Mouse (Mus musculus): Measurements from ENCODE around the gene Cartpt. TPM values are rescaled to one million over a fixed set of nuclear protein-coding genes. Genes with fewer than 3 reads are reported as not detected.
A peak's percentile ranks its signal among the peaks of the same experiment; 100 is the strongest.
"Not testable (repeated sequence)": the region's sequence is repeated elsewhere in the genome, so short reads cannot be mapped to it uniquely, and the experiment has no call there.

The Cartpt gene
- 1 to 10 TPM; 1.9 to 3.2 (median 2.3) TPM for total RNA-seq (2022)

- no peak for DNase-seq (ENCODE audit: low spot score in 2 of 2)
Observed at GRCm38 (mm10) chr13:99900965-99901364, at the start of gene Cartpt. Cartpt (minus strand) TSS chr13:99901091.

- peak in 1 of 2 experiments; percentile 25 for DNase-seq (ENCODE audit: low spot score in 2 of 2)
Observed at GRCm38 (mm10) chr13:99947417-99947816, 46.5 kb upstream of the Cartpt start.

- DNase-seq (ENCODE audit: low spot score in 2 of 2), result no peak
Observed at GRCm38 (mm10) chr13:99943525-99943924, 42.6 kb upstream of the Cartpt start.

GRCm38 (mm10) chr13:99940601-99941000 lies 39.7 kb upstream of the Cartpt start:
- DNase-seq (ENCODE audit: low spot score in 2 of 2), result peak; percentile 21 to 32

- DNase-seq (ENCODE audit: low spot score in 2 of 2), result no peak
Observed at GRCm38 (mm10) chr13:99939320-99939671, 38.4 kb upstream of the Cartpt start.

GRCm38 (mm10) chr13:99938606-99939319 lies 37.9 kb upstream of the Cartpt start:
- no peak for DNase-seq (ENCODE audit: low spot score in 2 of 2)

GRCm38 (mm10) chr13:99937741-99938140 lies 36.9 kb upstream of the Cartpt start:
- no peak for DNase-seq (ENCODE audit: low spot score in 2 of 2)

- DNase-seq (ENCODE audit: low spot score in 2 of 2), result no peak
Observed at GRCm38 (mm10) chr13:99932406-99932805, 31.5 kb upstream of the Cartpt start.

- no peak for DNase-seq (ENCODE audit: low spot score in 2 of 2)
Observed at GRCm38 (mm10) chr13:99931502-99931901, 30.6 kb upstream of the Cartpt start.

- DNase-seq (ENCODE audit: low spot score in 2 of 2), result no peak
Observed at GRCm38 (mm10) chr13:99926249-99926648, 25.4 kb upstream of the Cartpt start.

- DNase-seq (ENCODE audit: low spot score in 2 of 2), result no peak
Observed at GRCm38 (mm10) chr13:99915632-99916031, 14.7 kb upstream of the Cartpt start.

- DNase-seq (ENCODE audit: low spot score in 2 of 2), result no peak
Observed at GRCm38 (mm10) chr13:99900557-99900892, 366 bp downstream of the Cartpt start.

- no peak for DNase-seq (ENCODE audit: low spot score in 2 of 2)
Observed at GRCm38 (mm10) chr13:99899670-99900556, 978 bp downstream of the Cartpt start.

GRCm38 (mm10) chr13:99898816-99899215 lies 2.1 kb downstream of the Cartpt start:
- DNase-seq (ENCODE audit: low spot score in 2 of 2), result no peak

- DNase-seq (ENCODE audit: low spot score in 2 of 2), result no peak
Observed at GRCm38 (mm10) chr13:99885636-99886035, 15.3 kb downstream of the Cartpt start.

- not testable (repeated sequence) for DNase-seq (ENCODE audit: low spot score in 2 of 2)
Observed at GRCm38 (mm10) chr13:99881774-99882173, 19.1 kb downstream of the Cartpt start.

GRCm38 (mm10) chr13:99879696-99880095 lies 21.2 kb downstream of the Cartpt start:
- DNase-seq (ENCODE audit: low spot score in 2 of 2), result no peak

- DNase-seq (ENCODE audit: low spot score in 2 of 2), result no peak
Observed at GRCm38 (mm10) chr13:99872059-99872458, 28.8 kb downstream of the Cartpt start.

GRCm38 (mm10) chr13:99868438-99868837 lies 32.5 kb downstream of the Cartpt start:
- no peak for DNase-seq (ENCODE audit: low spot score in 2 of 2)

GRCm38 (mm10) chr13:99864331-99864730 lies 36.6 kb downstream of the Cartpt start:
- no peak for DNase-seq (ENCODE audit: low spot score in 2 of 2)

GRCm38 (mm10) chr13:99860670-99861069 lies 40.2 kb downstream of the Cartpt start:
- DNase-seq (ENCODE audit: low spot score in 2 of 2), result no peak

- DNase-seq (ENCODE audit: low spot score in 2 of 2), result peak in 1 of 2 experiments; percentile 57
Observed at GRCm38 (mm10) chr13:99859082-99859481, 41.8 kb downstream of the Cartpt start.

- DNase-seq (ENCODE audit: low spot score in 2 of 2), result no peak
Observed at GRCm38 (mm10) chr13:99857879-99858278, 43.0 kb downstream of the Cartpt start.
